Mouse (Mus musculus): ENCODE results near the gene Srms. TPM values are rescaled to one million over a fixed set of nuclear protein-coding genes. Genes with fewer than 3 reads are reported as not detected.

The Srms gene
- total RNA-seq, 2 experiments from 2014 or later = 0.21 to 0.22 TPM

DNA sequence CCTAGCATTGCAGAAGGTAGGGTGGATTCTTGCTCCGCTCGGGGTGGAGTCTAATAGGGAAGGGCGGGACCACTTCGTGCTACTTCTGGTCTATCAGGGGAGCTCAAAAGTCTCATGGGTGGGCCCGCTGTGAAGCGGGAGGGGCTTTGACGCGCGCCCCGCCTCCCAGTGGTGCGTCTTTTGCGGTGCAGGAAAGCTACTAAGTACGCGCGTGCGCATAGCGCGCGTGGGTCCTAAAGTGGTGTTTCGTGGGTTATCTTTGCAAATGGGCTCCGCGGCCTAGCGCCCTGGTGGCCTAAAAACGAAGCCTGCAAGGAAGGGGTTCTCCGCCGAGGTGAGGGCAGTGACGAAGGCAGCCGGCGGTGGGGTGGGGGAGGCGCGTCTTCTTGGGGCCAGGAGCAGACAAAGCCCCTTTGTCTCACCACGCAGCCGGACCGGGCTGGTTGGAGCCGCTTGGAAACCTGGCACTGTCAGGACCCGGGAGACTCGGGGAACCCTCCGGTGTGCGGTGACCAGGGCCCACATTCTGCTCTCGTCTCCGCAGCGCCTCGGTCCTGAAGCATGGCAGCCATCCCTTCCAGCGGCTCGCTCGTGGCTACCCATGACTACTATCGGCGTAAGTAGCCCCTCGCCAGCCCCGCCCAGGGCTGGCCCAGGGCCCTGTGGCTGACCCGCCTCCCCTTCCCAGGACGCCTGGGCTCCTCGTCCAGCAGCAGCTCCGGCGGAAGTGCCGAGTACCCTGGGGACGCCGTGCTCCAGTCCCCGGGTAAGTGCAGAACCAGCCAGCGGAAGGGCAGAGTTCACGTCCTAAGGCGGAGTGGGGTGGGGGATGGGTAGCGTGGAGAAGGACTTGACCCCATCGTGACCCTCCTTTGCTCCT is 25.6 kb downstream of the Srms start, which contains the start of gene Ppdpf:
Gene Ppdpf (plus strand): TSS at position 127 of the 880 bp plus-strand sequence.
- peak; percentile 90 to 95 for DNase-seq (ENCODE audit: extremely low spot score in 1 of 2, low spot score in 2 of 2)
- intact Hi-C loops (cut with DNase I) = loop anchor here (5.0 kb wide), 2 partner anchors 100 to 145 kb away; partner anchors contain the start of gene Gmeb2

GRCm38 (mm10) chr2:181186635-181187034 is 26.4 kb downstream of the Srms start:
- intact Hi-C loops (cut with DNase I) = loop anchor here (5.0 kb wide), 2 partner anchors 101 to 146 kb away; partner anchors contain the start of gene Gmeb2
- peak; percentile 84 to 88 for DNase-seq (ENCODE audit: extremely low spot score in 1 of 2, low spot score in 2 of 2)

DNA sequence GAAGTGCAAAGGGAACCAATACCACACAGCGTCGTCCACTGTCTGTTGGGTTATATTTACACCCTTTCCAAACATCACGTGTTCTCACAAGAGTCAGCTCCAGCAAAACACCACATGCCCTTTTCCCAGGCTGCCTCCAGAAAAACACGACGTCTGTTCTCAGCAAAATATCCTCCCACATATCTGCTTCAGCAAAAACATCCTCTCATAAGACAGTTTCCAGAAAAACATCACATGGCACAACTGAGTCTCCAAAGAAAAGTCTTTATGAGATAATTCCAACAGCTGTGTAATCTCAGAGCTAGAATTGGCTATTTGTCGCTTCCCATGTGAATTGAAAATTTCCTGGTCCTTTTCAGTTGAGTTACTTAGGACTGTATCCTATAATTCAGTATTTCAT is 32.1 kb downstream of the Srms start:
- intact Hi-C loops (cut with DNase I) = no loop called here
- DNase-seq (ENCODE audit: extremely low spot score in 1 of 2, low spot score in 2 of 2) = no peak

- no peak for DNase-seq (ENCODE audit: extremely low spot score in 1 of 2, low spot score in 2 of 2)
- intact Hi-C loops (cut with DNase I) = no loop called here
Observed at GRCm38 (mm10) chr2:181178471-181178870, 34.5 kb downstream of the Srms start.

DNA sequence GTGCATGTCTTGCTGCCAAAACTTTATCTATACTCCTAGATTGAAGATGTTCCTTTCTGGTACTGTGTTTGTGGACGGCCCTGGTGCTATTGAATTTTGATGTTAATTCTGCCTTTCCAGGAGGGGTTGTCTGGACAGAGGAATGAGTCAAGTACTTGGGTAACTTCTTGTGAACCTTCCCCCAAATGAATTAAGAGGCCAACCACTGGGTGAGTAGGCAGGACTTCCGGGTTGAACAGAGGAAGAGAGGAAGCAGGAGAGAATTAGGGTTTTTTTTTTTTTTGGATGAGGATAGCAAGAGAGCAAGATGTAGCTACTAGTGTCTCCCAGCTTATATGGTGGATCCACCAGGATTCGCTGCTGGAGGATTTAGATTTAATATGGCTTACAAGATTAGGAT is 35.0 kb downstream of the Srms start:
- intact Hi-C loops (cut with DNase I) = no loop called here
- no peak for DNase-seq (ENCODE audit: extremely low spot score in 1 of 2, low spot score in 2 of 2)

DNA sequence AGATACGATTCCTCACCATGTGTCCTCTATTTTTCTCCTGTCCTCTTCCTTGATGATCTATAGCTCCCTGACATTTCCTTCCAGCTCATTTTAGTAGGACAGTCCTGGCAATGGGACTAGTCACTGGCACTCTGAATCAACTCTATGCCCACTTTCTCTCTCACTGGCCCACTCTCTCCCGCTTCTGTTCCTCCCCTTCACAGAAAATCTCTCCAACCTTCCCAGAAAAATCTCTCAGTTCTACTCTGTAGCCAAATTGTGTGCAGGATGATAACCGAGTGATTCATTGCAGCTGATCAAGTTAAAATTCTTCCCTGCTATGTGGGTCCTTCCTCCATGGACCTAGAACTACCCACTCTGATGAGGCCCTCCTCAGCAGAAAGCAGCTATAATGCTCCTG is 38.3 kb downstream of the Srms start:
- no peak for DNase-seq (ENCODE audit: extremely low spot score in 1 of 2, low spot score in 2 of 2)
- intact Hi-C loops (cut with DNase I) = no loop called here

GRCm38 (mm10) chr2:181166469-181166868 is 46.5 kb downstream of the Srms start:
- DNase-seq (ENCODE audit: extremely low spot score in 1 of 2, low spot score in 2 of 2) = no peak
- intact Hi-C loops (cut with DNase I) = no loop called here

DNA sequence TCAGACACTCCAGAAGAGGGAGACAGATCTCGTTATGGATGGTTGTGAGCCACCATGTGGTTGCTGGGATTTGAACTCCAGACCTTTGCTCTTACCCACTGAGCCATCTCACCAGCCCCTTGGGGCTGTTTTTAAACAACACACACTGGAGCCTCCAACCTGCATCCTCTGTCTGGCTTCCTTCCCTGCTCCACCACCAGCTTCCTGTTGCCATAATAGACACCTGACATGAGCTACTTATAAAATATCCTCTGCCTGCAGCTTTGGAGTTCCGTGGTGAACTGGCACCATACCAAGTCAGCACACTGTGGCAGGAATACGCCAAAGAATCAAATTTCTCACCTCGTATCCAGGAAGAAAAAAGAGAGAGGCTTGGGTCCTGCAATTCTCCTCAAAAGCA is 52.2 kb downstream of the Srms start:
- intact Hi-C loops (cut with DNase I) = no loop called here
- no peak for DNase-seq (ENCODE audit: extremely low spot score in 1 of 2, low spot score in 2 of 2)

DNA sequence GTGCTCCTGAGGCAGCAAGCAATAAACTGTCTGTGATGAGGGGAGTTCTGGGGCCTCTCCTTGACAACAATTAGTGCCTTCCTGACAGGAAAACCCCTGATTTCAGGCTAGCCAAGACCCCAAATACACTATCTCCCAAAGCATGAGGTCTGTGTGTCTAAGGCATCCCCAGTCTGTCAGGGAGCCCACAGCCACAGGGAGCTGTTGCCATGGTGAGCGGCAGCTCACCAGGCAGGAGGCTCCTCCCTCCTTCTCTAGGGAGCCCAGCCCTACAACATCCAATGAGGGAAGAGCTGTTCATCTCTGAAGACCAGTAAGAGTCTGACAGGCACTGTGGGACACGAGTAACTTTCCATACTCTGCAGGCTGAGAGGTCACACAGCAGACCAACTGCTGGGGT is 53.2 kb downstream of the Srms start:
- peak; percentile 66 to 69 for DNase-seq (ENCODE audit: extremely low spot score in 1 of 2, low spot score in 2 of 2)
- intact Hi-C loops (cut with DNase I) = no loop called here

GRCm38 (mm10) chr2:181159091-181159514 is 53.9 kb downstream of the Srms start:
- intact Hi-C loops (cut with DNase I) = no loop called here

DNA sequence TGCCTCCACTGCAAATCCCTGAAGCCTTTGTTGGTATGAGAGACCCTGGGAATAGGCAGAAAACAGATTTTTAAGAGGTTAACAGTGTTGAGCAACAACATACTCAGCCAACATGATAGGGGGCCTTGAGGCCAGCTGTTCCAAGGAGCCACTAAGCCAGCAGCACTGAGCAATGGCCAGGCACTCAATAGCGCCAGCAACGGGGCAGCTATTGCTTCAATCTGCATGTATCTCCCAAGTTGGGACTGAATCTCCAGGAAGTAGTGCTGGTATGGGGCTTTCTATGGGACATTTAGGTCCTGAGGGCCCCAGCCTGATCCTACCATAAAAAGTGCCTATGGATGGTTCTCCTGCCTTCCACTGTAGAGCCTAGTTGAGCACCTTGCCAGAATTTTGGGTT is 54.5 kb downstream of the Srms start:
- no peak for DNase-seq (ENCODE audit: extremely low spot score in 1 of 2, low spot score in 2 of 2)
- intact Hi-C loops (cut with DNase I) = no loop called here

More at GRCm38 (mm10) chr2:181159091-181159514, 53.9 kb downstream of the Srms start:
- DNase-seq (ENCODE audit: extremely low spot score in 1 of 2, low spot score in 2 of 2) = peak; percentile 71 to 85

- intact Hi-C loops (cut with DNase I) = no loop called here
- DNase-seq (ENCODE audit: extremely low spot score in 1 of 2, low spot score in 2 of 2) = no peak
Observed at GRCm38 (mm10) chr2:181157716-181158302, 55.2 kb downstream of the Srms start.

GRCm38 (mm10) chr2:181157180-181157579 is 55.8 kb downstream of the Srms start:
- no peak for DNase-seq (ENCODE audit: extremely low spot score in 1 of 2, low spot score in 2 of 2)

DNA sequence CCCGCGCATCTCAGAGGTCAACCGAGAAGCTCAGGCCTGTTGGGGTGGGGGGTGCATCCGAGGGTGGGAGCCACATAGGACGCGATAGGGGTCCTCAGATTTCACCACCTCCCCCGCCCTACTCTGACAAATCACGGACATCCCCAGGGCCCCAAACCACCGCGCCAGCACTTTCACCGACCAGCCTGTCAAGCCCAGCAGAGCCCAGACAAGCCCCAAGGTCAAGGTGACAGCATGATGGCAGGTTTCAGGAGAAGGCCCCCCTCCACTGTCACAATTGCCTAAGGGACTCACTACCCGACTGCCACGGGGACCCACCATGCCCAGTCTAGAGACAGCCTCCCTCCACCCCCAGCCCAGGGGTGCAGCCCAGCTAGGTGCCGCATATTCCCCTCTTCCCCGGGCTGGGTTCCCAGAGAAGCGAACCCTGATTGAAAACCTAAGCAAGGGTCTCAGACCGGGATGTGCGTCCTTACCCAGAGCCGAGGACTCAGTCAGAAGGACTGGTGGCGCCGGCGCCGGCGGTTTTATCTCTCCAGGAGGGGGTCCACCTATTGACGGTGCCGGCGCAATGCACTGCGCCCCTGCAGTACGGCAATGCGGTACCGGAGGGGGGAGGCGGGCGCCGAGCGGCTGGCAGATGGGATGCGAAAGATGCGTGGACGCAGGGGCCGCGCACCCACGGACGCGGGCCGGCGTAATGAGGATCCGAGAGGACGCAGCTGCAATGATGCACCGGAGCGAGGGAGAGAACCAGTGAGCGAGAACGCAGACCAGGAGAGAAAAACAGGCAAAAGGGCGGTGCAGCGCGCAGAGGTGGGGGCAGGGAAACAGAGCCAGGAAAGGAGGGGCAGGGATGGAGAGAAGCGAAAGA is 56.5 kb downstream of the Srms start, which contains the start of gene Eef1a2:
Gene Eef1a2 (minus strand): TSS at position 767 of the 874 bp plus-strand sequence.
- DNase-seq (ENCODE audit: extremely low spot score in 1 of 2, low spot score in 2 of 2) = peak; percentile 80 to 84
- intact Hi-C loops (cut with DNase I) = no loop called here

More at GRCm38 (mm10) chr2:181157180-181157579, 55.8 kb downstream of the Srms start:
- intact Hi-C loops (cut with DNase I) = no loop called here

DNA sequence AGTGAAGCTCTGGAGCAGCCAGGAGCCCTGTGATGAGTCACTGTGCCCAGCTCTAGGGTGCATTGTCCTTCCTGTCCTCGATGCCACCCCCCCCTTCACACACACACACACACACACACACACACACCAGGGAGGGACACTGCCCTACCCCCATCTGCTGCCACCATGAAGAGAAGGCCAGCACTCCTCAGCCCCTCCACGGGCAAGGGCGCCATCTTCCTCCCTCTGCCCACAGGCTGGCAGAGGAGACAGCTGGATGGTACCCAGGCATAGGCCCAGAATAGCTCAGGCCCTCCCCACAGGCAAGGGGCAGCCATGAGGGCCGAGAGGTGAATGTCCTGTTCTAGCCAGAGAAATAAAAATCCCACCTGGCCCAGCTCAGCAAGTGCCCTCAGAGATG is 57.2 kb downstream of the Srms start:
- peak in 1 of 2 experiments; percentile 62 for DNase-seq (ENCODE audit: extremely low spot score in 1 of 2, low spot score in 2 of 2)
- intact Hi-C loops (cut with DNase I) = no loop called here
